Mouse (Mus musculus): ENCODE results near the gene Gm19402. TPM values are rescaled to one million over a fixed set of nuclear protein-coding genes. Genes with fewer than 3 reads are reported as not detected.

Gm19402 gene
- polyA plus RNA-seq, 1 experiment from 2014 or later: not detected

GRCm38 (mm10) chr10:77666342-77666741 is 24.2 kb downstream of the Gm19402 start:
- 70% methylated on average over 8 of the region's 8 CpGs for WGBS
- ATAC-seq (ENCODE audit: insufficient number of reproducible peaks, insufficient read depth, low FRiP score, low TSS enrichment, low read depth): no peak

GRCm38 (mm10) chr10:77663949-77664665 is 26.4 kb downstream of the Gm19402 start:
- ATAC-seq (ENCODE audit: insufficient number of reproducible peaks, insufficient read depth, low FRiP score, low TSS enrichment, low read depth): peak; percentile 43; the same call in 1 of the 2 replicates
- peaks cover 20% of the 10 kb centered on the region for H3K4me1 ChIP-seq (replicated peaks)
- H3K4me3 ChIP-seq (replicated peaks): peak overlapping the region; percentile 19; the same call in 1 of the 2 replicates
- H3K36me3 ChIP-seq: no peaks in the 10 kb centered on the region
- WGBS: 22% methylated on average over 43 of the region's 43 CpGs
- 0 out of 2 replicates have a peak overlapping the region, but pooled peaks have one; percentile 12 for H3K27ac ChIP-seq
- H3K9ac ChIP-seq (replicated peaks): no peak overlapping the region
- H3K4me2 ChIP-seq: peak overlapping the region; percentile 55
- peaks cover 11% of the 10 kb centered on the region; the same call in 1 of the 2 replicates for H3K9me3 ChIP-seq
- H3K27me3 ChIP-seq: peaks cover 17% of the 10 kb centered on the region

More at GRCm38 (mm10) chr10:77666342-77666741, 24.2 kb downstream of the Gm19402 start:
- Histone ChIP-seq H3K9ac (replicated peaks) (no peak overlapping the region), H3K27me3 (peaks cover 17% of the 10 kb centered on the region), H3K36me3 (no peaks in the 10 kb centered on the region), H3K4me3 (replicated peaks) (no peak overlapping the region), H3K27ac (no peak overlapping the region), H3K9me3 (peaks cover under 1% of the 10 kb centered on the region; the same call in 1 of the 2 replicates), H3K4me2 (no peak overlapping the region), H3K4me1 (replicated peaks) (peaks cover 20% of the 10 kb centered on the region)

- H3K4me3 ChIP-seq (replicated peaks): no peak overlapping the region
- H3K4me2 ChIP-seq: no peak overlapping the region
- H3K27me3 ChIP-seq: peaks cover 5% of the 10 kb centered on the region
- ATAC-seq (ENCODE audit: insufficient number of reproducible peaks, insufficient read depth, low FRiP score, low TSS enrichment, low read depth): no peak
- no peaks in the 10 kb centered on the region for H3K36me3 ChIP-seq
- WGBS: 66% methylated on average over 15 of the region's 15 CpGs
- no peak overlapping the region for H3K9ac ChIP-seq (replicated peaks)
- H3K27ac ChIP-seq: no peak overlapping the region
- H3K4me1 ChIP-seq (replicated peaks): 0 out of 2 replicates have a peak, but pooled peaks cover 10% of the 10 kb centered on the region
- peaks cover 11% of the 10 kb centered on the region; the same call in 1 of the 2 replicates for H3K9me3 ChIP-seq
These were observed 32.1 kb downstream of the Gm19402 start for GRCm38 (mm10) chr10:77658286-77658994.

GRCm38 (mm10) chr10:77652046-77652445 is 38.5 kb downstream of the Gm19402 start:
- H3K27ac ChIP-seq: no peak overlapping the region
- no peak for ATAC-seq (ENCODE audit: insufficient number of reproducible peaks, insufficient read depth, low FRiP score, low TSS enrichment, low read depth)
- H3K4me3 ChIP-seq (replicated peaks): no peak overlapping the region
- H3K9me3 ChIP-seq: no peaks in the 10 kb centered on the region
- 90% methylated on average over 9 of the region's 9 CpGs for WGBS
- H3K36me3 ChIP-seq: peaks cover 2% of the 10 kb centered on the region; the same call in 1 of the 2 replicates
- no peaks in the 10 kb centered on the region for H3K4me1 ChIP-seq (replicated peaks)
- no peak overlapping the region for H3K9ac ChIP-seq (replicated peaks)
- H3K27me3 ChIP-seq: no peaks in the 10 kb centered on the region
- no peak overlapping the region for H3K4me2 ChIP-seq

GRCm38 (mm10) chr10:77647901-77648300 is 42.7 kb downstream of the Gm19402 start:
- Histone ChIP-seq H3K27me3 (no peaks in the 10 kb centered on the region), H3K4me3 (replicated peaks) (no peak overlapping the region), H3K4me1 (replicated peaks) (no peaks in the 10 kb centered on the region), H3K27ac (no peak overlapping the region), H3K36me3 (peaks cover 43% of the 10 kb centered on the region), H3K9ac (replicated peaks) (no peak overlapping the region), H3K4me2 (no peak overlapping the region), H3K9me3 (no peaks in the 10 kb centered on the region)
- 89% methylated on average over 8 of the region's 8 CpGs for WGBS
- ATAC-seq (ENCODE audit: insufficient number of reproducible peaks, insufficient read depth, low FRiP score, low TSS enrichment, low read depth): no peak

- H3K27me3 ChIP-seq: no peaks in the 10 kb centered on the region
- ATAC-seq (ENCODE audit: insufficient number of reproducible peaks, insufficient read depth, low FRiP score, low TSS enrichment, low read depth): no peak
- no peak overlapping the region for H3K27ac ChIP-seq
- no peak overlapping the region for H3K4me3 ChIP-seq (replicated peaks)
- H3K4me2 ChIP-seq: no peak overlapping the region
- H3K4me1 ChIP-seq (replicated peaks): no peaks in the 10 kb centered on the region
- H3K9me3 ChIP-seq: no peaks in the 10 kb centered on the region
- no peak overlapping the region for H3K9ac ChIP-seq (replicated peaks)
- peaks cover 46% of the 10 kb centered on the region for H3K36me3 ChIP-seq
- WGBS: 78% methylated on average over 1 of the region's 1 CpGs
These were observed 43.1 kb downstream of the Gm19402 start for GRCm38 (mm10) chr10:77647461-77647860.

- Histone ChIP-seq H3K4me1 (replicated peaks) (no peaks in the 10 kb centered on the region), H3K27ac (no peak overlapping the region), H3K4me2 (no peak overlapping the region), H3K36me3 (peaks cover 65% of the 10 kb centered on the region), H3K4me3 (replicated peaks) (no peak overlapping the region), H3K27me3 (no peaks in the 10 kb centered on the region), H3K9me3 (no peaks in the 10 kb centered on the region), H3K9ac (replicated peaks) (no peak overlapping the region)
- WGBS: 95% methylated on average over 5 of the region's 5 CpGs
- ATAC-seq (ENCODE audit: insufficient number of reproducible peaks, insufficient read depth, low FRiP score, low TSS enrichment, low read depth): no peak
These were observed 45.0 kb downstream of the Gm19402 start for GRCm38 (mm10) chr10:77645571-77645970.

GRCm38 (mm10) chr10:77643160-77643559 is 47.4 kb downstream of the Gm19402 start:
- Histone ChIP-seq H3K4me1 (replicated peaks) (no peaks in the 10 kb centered on the region), H3K4me3 (replicated peaks) (no peak overlapping the region), H3K4me2 (no peak overlapping the region), H3K36me3 (peaks cover 77% of the 10 kb centered on the region), H3K27ac (no peak overlapping the region), H3K27me3 (no peaks in the 10 kb centered on the region), H3K9ac (replicated peaks) (no peak overlapping the region), H3K9me3 (no peaks in the 10 kb centered on the region)
- no peak for ATAC-seq (ENCODE audit: insufficient number of reproducible peaks, insufficient read depth, low FRiP score, low TSS enrichment, low read depth)
- WGBS: 91% methylated on average over 7 of the region's 7 CpGs

MicroRNA genes within 50 kb of the gene (microRNA counts, 519-probe panel; counts per million panel counts)
- microRNA mmu-miR-1930: not detected

Small RNA genes lying within 50 kb of the gene (microRNA-seq; reads per million reads assigned to microRNA genes)
- 17.7 reads per million, percentile 31 among the genes with 10 or more reads in this experiment for gene Mir1930

Other genes with a start within 250 kb of the Gm19402 start
- gene Fam207a, start 175.0 kb downstream of the Gm19402 start, polyA plus RNA-seq (2016; fragmentation: Nextera tagmentation; extraction: Ambion mirVana): 46.7 and 46.9 TPM in 2 replicates
- 0.98 and 1.0 TPM in 2 replicates for gene Itgb2, start 160.5 kb downstream of the Gm19402 start, polyA plus RNA-seq (2016; fragmentation: Nextera tagmentation; extraction: Ambion mirVana)
- 83.6 and 84.0 TPM in 2 replicates for gene Pttg1ip, start 109.0 kb downstream of the Gm19402 start, polyA plus RNA-seq (2016; fragmentation: Nextera tagmentation; extraction: Ambion mirVana)
- 345 and 359 TPM in 2 replicates for gene Sumo3, start 84.7 kb downstream of the Gm19402 start, polyA plus RNA-seq (2016; fragmentation: Nextera tagmentation; extraction: Ambion mirVana)
- gene Gm49325, start 84.6 kb downstream of the Gm19402 start, polyA plus RNA-seq (2016; fragmentation: Nextera tagmentation; extraction: Ambion mirVana): 9.7 and 12.0 TPM in 2 replicates
- 75.4 and 79.3 TPM in 2 replicates for gene Ube2g2, start 68.5 kb downstream of the Gm19402 start, polyA plus RNA-seq (2016; fragmentation: Nextera tagmentation; extraction: Ambion mirVana)
- 0.50 and 1.3 TPM in 2 replicates for gene Tspear, start 4.2 kb downstream of the Gm19402 start, polyA plus RNA-seq (2016; fragmentation: Nextera tagmentation; extraction: Ambion mirVana)
- not detected in 2 replicates for gene Gm9508, start 6.5 kb upstream of the Gm19402 start, polyA plus RNA-seq (2016; fragmentation: Nextera tagmentation; extraction: Ambion mirVana)
- not detected in 2 replicates for gene Gm10272, start 15.9 kb upstream of the Gm19402 start, polyA plus RNA-seq (2016; fragmentation: Nextera tagmentation; extraction: Ambion mirVana)
- not detected in 2 replicates for gene Gm10024, start 20.7 kb upstream of the Gm19402 start, polyA plus RNA-seq (2016; fragmentation: Nextera tagmentation; extraction: Ambion mirVana)
- gene Gm10142, start 25.1 kb upstream of the Gm19402 start, polyA plus RNA-seq (2016; fragmentation: Nextera tagmentation; extraction: Ambion mirVana): not detected in 2 replicates
- gene Krtap12-1, start 29.8 kb upstream of the Gm19402 start, polyA plus RNA-seq (2016; fragmentation: Nextera tagmentation; extraction: Ambion mirVana): not detected in 2 replicates
- gene Gm10100, start 35.7 kb upstream of the Gm19402 start, polyA plus RNA-seq (2016; fragmentation: Nextera tagmentation; extraction: Ambion mirVana): not detected in 2 replicates
- gene Gm18596, start 51.9 kb upstream of the Gm19402 start, polyA plus RNA-seq (2016; fragmentation: Nextera tagmentation; extraction: Ambion mirVana): not detected in 2 replicates
- gene Gm9736, start 60.6 kb upstream of the Gm19402 start, polyA plus RNA-seq (2016; fragmentation: Nextera tagmentation; extraction: Ambion mirVana): not detected in 2 replicates
- gene Gm3233, start 68.9 kb upstream of the Gm19402 start, polyA plus RNA-seq (2016; fragmentation: Nextera tagmentation; extraction: Ambion mirVana): not detected in 2 replicates
- gene Gm3238, start 80.6 kb upstream of the Gm19402 start, polyA plus RNA-seq (2016; fragmentation: Nextera tagmentation; extraction: Ambion mirVana): not detected in 2 replicates
- gene Gm7138, start 86.2 kb upstream of the Gm19402 start, polyA plus RNA-seq (2016; fragmentation: Nextera tagmentation; extraction: Ambion mirVana): not detected in 2 replicates
- gene Gm3250, start 91.8 kb upstream of the Gm19402 start, polyA plus RNA-seq (2016; fragmentation: Nextera tagmentation; extraction: Ambion mirVana): not detected in 2 replicates
- gene Gm7137, start 97.4 kb upstream of the Gm19402 start, polyA plus RNA-seq (2016; fragmentation: Nextera tagmentation; extraction: Ambion mirVana): not detected in 2 replicates
- gene Gm9639, start 104.3 kb upstream of the Gm19402 start, polyA plus RNA-seq (2016; fragmentation: Nextera tagmentation; extraction: Ambion mirVana): not detected in 2 replicates
- not detected in 2 replicates for gene Gm19668, start 108.4 kb upstream of the Gm19402 start, polyA plus RNA-seq (2016; fragmentation: Nextera tagmentation; extraction: Ambion mirVana)
- gene Gm9507, start 121.1 kb upstream of the Gm19402 start, polyA plus RNA-seq (2016; fragmentation: Nextera tagmentation; extraction: Ambion mirVana): not detected in 2 replicates
- gene Gm2696, start 123.9 kb upstream of the Gm19402 start, polyA plus RNA-seq (2016; fragmentation: Nextera tagmentation; extraction: Ambion mirVana): not detected in 2 replicates
- gene Krtap10-4, start 136.3 kb upstream of the Gm19402 start, polyA plus RNA-seq (2016; fragmentation: Nextera tagmentation; extraction: Ambion mirVana): not detected in 2 replicates
- gene Krtap10-10, start 145.2 kb upstream of the Gm19402 start, polyA plus RNA-seq (2016; fragmentation: Nextera tagmentation; extraction: Ambion mirVana): not detected in 2 replicates
- gene Gm36176, start 156.0 kb upstream of the Gm19402 start, polyA plus RNA-seq (2016; fragmentation: Nextera tagmentation; extraction: Ambion mirVana): not detected in 2 replicates
- gene Gm10318, start 162.1 kb upstream of the Gm19402 start, polyA plus RNA-seq (2016; fragmentation: Nextera tagmentation; extraction: Ambion mirVana): not detected in 2 replicates
- not detected in 2 replicates for gene Gm3285, start 171.2 kb upstream of the Gm19402 start, polyA plus RNA-seq (2016; fragmentation: Nextera tagmentation; extraction: Ambion mirVana)
- gene Lrrc3, start 211.8 kb upstream of the Gm19402 start, polyA plus RNA-seq (2016; fragmentation: Nextera tagmentation; extraction: Ambion mirVana): 3.1 and 3.4 TPM in 2 replicates

Measured in limb, embryonic 12.5 days (tissue).